Comparison of ENCODE assay signal across 14 mouse cellular contexts in the genomic region with DNA sequence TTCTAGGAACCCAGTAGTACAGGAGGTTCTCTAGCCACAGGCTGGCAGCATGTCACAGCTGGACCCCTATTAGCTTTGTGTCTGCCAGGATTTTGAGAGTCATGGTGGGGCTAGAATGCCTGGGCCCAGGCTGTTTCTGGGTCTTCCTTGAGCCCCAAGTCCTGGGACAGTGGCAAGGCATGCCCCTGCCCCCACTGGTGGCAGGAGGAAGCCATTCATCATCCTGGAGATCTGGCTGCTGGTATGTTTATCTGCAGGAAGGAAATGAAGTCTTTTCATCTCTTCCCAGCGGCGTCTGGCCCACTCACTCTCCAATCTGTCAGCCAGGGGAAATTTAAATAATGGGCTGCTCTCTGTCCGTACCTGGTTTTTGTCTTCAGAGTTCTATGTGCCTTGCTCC. TPM values are rescaled to one million over a fixed set of nuclear protein-coding genes. Genes with fewer than 3 reads are reported as not detected.
A peak's percentile ranks its signal among the peaks of the same experiment; 100 is the strongest.
DNase-seq lines count a peak whose midpoint lies in the region; ATAC-seq and TF ChIP-seq lines count a peak whose summit lies in the region.
"Had no signal": no experiment of that assay in that cellular context is flagged by ENCODE, and none has a peak within 500 bp of the region (broad histone marks: within the 10 kb centered on the region; RNA-seq: fewer than 3 reads in every experiment).

No protein-coding gene starts in this region.

- no peaks in the 10 kb centered on the region for H3K36me3 ChIP-seq in forebrain, embryonic 10.5 days (replicated peaks)
- no peaks in the 10 kb centered on the region for H3K36me3 ChIP-seq in forebrain, postnatal 0 days (ENCODE audit: insufficient read depth)
- no peaks in the 10 kb centered on the region for H3K36me3 ChIP-seq in kidney, postnatal 0 days (ENCODE audit: insufficient read depth, low read length)
- H3K36me3 ChIP-seq in embryonic facial prominence, embryonic 11.5 days (replicated peaks; ENCODE audit: control insufficient read depth, insufficient read depth, low read depth, low read length), result no peaks in the 10 kb centered on the region
- no peaks in the 10 kb centered on the region for H3K36me3 ChIP-seq in lung, postnatal 0 days (ENCODE audit: insufficient read depth, low read length)
- H3K36me3 ChIP-seq: heart, embryonic 15.5 days; liver, embryonic 13.5 days had no signal

- WGBS in forebrain, embryonic 10.5 days, result 71% methylated on average over 3 of the region's 3 CpGs
- whole genome bisulfite sequencing in forebrain, postnatal 0 days, result 55% methylated on average over 3 of the region's 3 CpGs
- WGBS in kidney, postnatal 0 days, result 25% methylated on average over 3 of the region's 3 CpGs
- WGBS in embryonic facial prominence, embryonic 11.5 days, result 27% methylated on average over 3 of the region's 3 CpGs
- 18% methylated on average over 3 of the region's 3 CpGs for WGBS in lung, postnatal 0 days

- no peak overlapping the region for H3K4me2 ChIP-seq in forebrain, postnatal 0 days (ENCODE audit: low read depth)
- H3K4me2 ChIP-seq in kidney, postnatal 0 days (ENCODE audit: low read length), result no peak overlapping the region
- H3K4me2 ChIP-seq in embryonic facial prominence, embryonic 11.5 days (ENCODE audit: low read depth, low read length), result no peak overlapping the region
- H3K4me2 ChIP-seq in lung, postnatal 0 days (replicated peaks; ENCODE audit: low read depth, low read length), result no peak overlapping the region
- H3K4me2 ChIP-seq: heart, embryonic 15.5 days; liver, embryonic 13.5 days had no signal

- no peak for TF ChIP-seq CTCF in forebrain, postnatal 0 days (IDR thresholded peaks at IDR 0.05; ENCODE audit: low read depth)
- no peak for TF ChIP-seq CTCF in kidney, postnatal 0 days (IDR thresholded peaks at IDR 0.05; ENCODE audit: low read depth)
- TF ChIP-seq CTCF in lung, postnatal 0 days (IDR thresholded peaks at IDR 0.05), result 0 out of 2 replicates have a peak, but pooled peaks have one; percentile 6

- no peak for ATAC-seq in forebrain, postnatal 0 days
- no peak for ATAC-seq in kidney, postnatal 0 days (replicated peaks; ENCODE audit: low FRiP score, low read depth)
- no peak for ATAC-seq in embryonic facial prominence, embryonic 11.5 days (replicated peaks; ENCODE audit: insufficient number of reproducible peaks, low FRiP score, low TSS enrichment, low read depth)
- peak; percentile 39 for ATAC-seq in lung, postnatal 0 days
- ATAC-seq: activated CD4-positive, CD25-positive, alpha-beta regulatory T cell, adult 4 months had no signal

- H3K4me3 ChIP-seq in forebrain, embryonic 10.5 days, result no peak overlapping the region
- H3K4me3 ChIP-seq in forebrain, postnatal 0 days (ENCODE audit: low read depth, low read length), result no peak overlapping the region
- H3K4me3 ChIP-seq in kidney, postnatal 0 days (replicated peaks; ENCODE audit: low read depth, low read length), result no peak overlapping the region
- no peak overlapping the region for H3K4me3 ChIP-seq in embryonic facial prominence, embryonic 11.5 days (ENCODE audit: low read depth, low read length)
- no peak overlapping the region for H3K4me3 ChIP-seq in lung, postnatal 0 days (ENCODE audit: low read depth, low read length)
- H3K4me3 ChIP-seq: heart, embryonic 15.5 days; liver, embryonic 13.5 days; megakaryocyte, embryonic 14.5 days had no signal

- DNase-seq in forebrain, embryonic 10.5 days (ENCODE audit: extremely low spot score, low spot score), result no peak
- no peak for DNase-seq in forebrain, postnatal 0 days
- no peak for DNase-seq in kidney, postnatal 0 days (ENCODE audit: low spot score)
- no peak for DNase-seq in kidney, adult 8-10 months
- peak; percentile 15 for DNase-seq in embryonic facial prominence, embryonic 11.5 days (ENCODE audit: low spot score)
- DNase-seq in lung, postnatal 0 days (ENCODE audit: low spot score), result no peak
- no peak for DNase-seq in thymus, postnatal 36 days
- no peak for DNase-seq in cerebellum, adult 8-10 months
- DNase-seq: cerebellum, adult 11 months; liver, embryonic 13.5 days had no signal

- no peak overlapping the region for H3K9ac ChIP-seq in forebrain, postnatal 0 days
- no peak overlapping the region for H3K9ac ChIP-seq in kidney, postnatal 0 days (ENCODE audit: low read depth, low read length)
- no peak overlapping the region for H3K9ac ChIP-seq in embryonic facial prominence, embryonic 11.5 days (replicated peaks; ENCODE audit: low read length)
- no peak overlapping the region for H3K9ac ChIP-seq in lung, postnatal 0 days (replicated peaks; ENCODE audit: low read depth)
- H3K9ac ChIP-seq: heart, embryonic 15.5 days; liver, embryonic 13.5 days had no signal

- H3K4me1 ChIP-seq in forebrain, embryonic 10.5 days, result peaks cover 18% of the 10 kb centered on the region
- no peaks in the 10 kb centered on the region for H3K4me1 ChIP-seq in forebrain, postnatal 0 days (ENCODE audit: insufficient read depth)
- peaks cover 8% of the 10 kb centered on the region; the same call in 1 of the 2 replicates for H3K4me1 ChIP-seq in kidney, postnatal 0 days (replicated peaks; ENCODE audit: insufficient read depth, low read length)
- H3K4me1 ChIP-seq in embryonic facial prominence, embryonic 11.5 days (ENCODE audit: control insufficient read depth, insufficient read depth, low read length), result peaks cover 4% of the 10 kb centered on the region
- H3K4me1 ChIP-seq in lung, postnatal 0 days (ENCODE audit: insufficient read depth, low read depth, low read length), result peaks cover 6% of the 10 kb centered on the region; the same call in 1 of the 2 replicates

- peak overlapping the region; percentile 58 for H3K27ac ChIP-seq in forebrain, embryonic 10.5 days
- H3K27ac ChIP-seq in forebrain, postnatal 0 days (ENCODE audit: low read depth, low read length), result no peak overlapping the region
- H3K27ac ChIP-seq in kidney, postnatal 0 days, result 0 out of 2 replicates have a peak overlapping the region, but pooled peaks have one; percentile 6
- no peak overlapping the region for H3K27ac ChIP-seq in embryonic facial prominence, embryonic 11.5 days (replicated peaks; ENCODE audit: low read depth, low read length)
- no peak overlapping the region for H3K27ac ChIP-seq in lung, postnatal 0 days (ENCODE audit: low read length)
- H3K27ac ChIP-seq: heart, embryonic 15.5 days; liver, embryonic 13.5 days had no signal

- H3K27me3 ChIP-seq in forebrain, embryonic 10.5 days (ENCODE audit: poor library complexity, severe bottlenecking), result peaks cover 59% of the 10 kb centered on the region
- no peaks in the 10 kb centered on the region for H3K27me3 ChIP-seq in forebrain, postnatal 0 days (ENCODE audit: insufficient read depth, low read length)
- H3K27me3 ChIP-seq in kidney, postnatal 0 days (ENCODE audit: insufficient read depth, low read length), result no peaks in the 10 kb centered on the region
- H3K27me3 ChIP-seq in embryonic facial prominence, embryonic 11.5 days (ENCODE audit: control insufficient read depth, insufficient read depth, low read length), result no peaks in the 10 kb centered on the region
- peaks cover 3% of the 10 kb centered on the region; the same call in 1 of the 2 replicates for H3K27me3 ChIP-seq in lung, postnatal 0 days (replicated peaks; ENCODE audit: insufficient read depth, low read length)

- H3K9me3 ChIP-seq in forebrain, embryonic 10.5 days, result no peaks in the 10 kb centered on the region
- H3K9me3 ChIP-seq in forebrain, postnatal 0 days (ENCODE audit: low read length), result no peaks in the 10 kb centered on the region
- H3K9me3 ChIP-seq in kidney, postnatal 0 days (replicated peaks; ENCODE audit: low read length), result no peaks in the 10 kb centered on the region
- no peaks in the 10 kb centered on the region for H3K9me3 ChIP-seq in embryonic facial prominence, embryonic 11.5 days (replicated peaks; ENCODE audit: control insufficient read depth, low read length)
- no peaks in the 10 kb centered on the region for H3K9me3 ChIP-seq in lung, postnatal 0 days (ENCODE audit: low read length)
- H3K9me3 ChIP-seq: heart, embryonic 15.5 days; liver, embryonic 13.5 days had no signal

- no peak for TF ChIP-seq EP300 in lung, postnatal 0 days (IDR thresholded peaks at IDR 0.05)

RNA-seq across cellular contexts. Expression of a gene that starts 18.3 kb away (rescaled TPM):
- polyA plus RNA-seq in forebrain, embryonic 10.5 days (2016; fragmentation: Nextera tagmentation; extraction: Ambion mirVana), result 17.9 and 22.3 TPM in 2 replicates
- 6.6 and 8.2 TPM in 2 replicates for total RNA-seq in forebrain, postnatal 0 days (2014; rRNA removed)
- 3.1 and 4.6 TPM in 2 replicates for polyA plus RNA-seq in forebrain, postnatal 0 days (2015; fragmentation: Nextera tagmentation; extraction: Ambion mirVana)
- 33.3 and 34.1 TPM in 2 replicates for polyA plus RNA-seq in kidney, postnatal 0 days (2015; fragmentation: Nextera tagmentation; extraction: Ambion mirVana)
- 10.0 and 10.8 TPM in 2 replicates for polyA plus RNA-seq in embryonic facial prominence, embryonic 11.5 days (2014; fragmentation: Nextera tagmentation; extraction: Ambion mirVana)
- 69.0 and 77.2 TPM in 2 replicates for polyA plus RNA-seq in lung, postnatal 0 days (2015; fragmentation: Nextera tagmentation; extraction: Ambion mirVana)
- total RNA-seq: CH12.LX had no signal

Comparison
In these comparisons a context has a peak if more than half of its experiments do, and no peak if none do; other contexts are left out.
1. H3K27ac ChIP-seq: peak in forebrain, embryonic 10.5 days (single experiment) and kidney, postnatal 0 days (single experiment); none in forebrain, postnatal 0 days (single experiment), embryonic facial prominence, embryonic 11.5 days (single experiment) and lung, postnatal 0 days (single experiment).